Mouse (Mus musculus) bone marrow, adult 2 months (tissue): ENCODE results near the gene Jph4.

Experiments used
- CTCF ChIP-seq: fragments of 200-500 bp; IDR thresholded peaks from 2 replicates; pipeline ENCODE4 v1.5.1; 2011; ENCODE audit warnings: low read length, control low read depth; ENCODE audit not compliant: control insufficient read depth, insufficient read depth
- POLR2A ChIP-seq: fragments of 200-500 bp; IDR thresholded peaks from 2 replicates; pipeline ENCODE4 v1.6.1; 2011; ENCODE audit warnings: low read depth, mild to moderate bottlenecking, control low read depth, low read length, borderline replicate concordance; ENCODE audit not compliant: control insufficient read depth

- TF ChIP-seq CTCF = no peak
- TF ChIP-seq POLR2A = no peak
Measured at GRCm38 (mm10) chr14:55064481-55065370, 52.0 kb downstream of the Jph4 start.
